Mouse (Mus musculus): ENCODE data around the gene Slc15a3.

DNA sequence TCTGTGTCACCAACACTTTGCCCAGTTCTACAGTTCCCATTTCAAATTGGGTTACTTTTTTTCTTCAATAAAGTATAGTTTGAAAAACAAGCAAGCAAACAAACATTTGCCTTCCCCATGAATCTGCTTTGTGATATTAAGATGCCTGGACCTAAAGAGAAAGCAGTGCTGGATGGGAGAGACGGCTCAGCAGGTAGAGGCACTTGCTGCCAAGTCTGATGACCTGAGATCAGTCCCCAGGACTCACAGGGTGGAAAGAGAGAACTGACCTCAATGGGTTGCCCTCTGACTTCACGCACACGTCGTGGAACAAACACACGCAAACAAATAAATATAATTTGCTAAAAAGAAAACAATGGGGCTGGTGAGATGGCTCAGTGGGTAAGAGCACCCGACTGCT lies 37.6 kb upstream of the Slc15a3 start:
- no peak for TF ChIP-seq ZKSCAN1 (IDR thresholded peaks at IDR 0.05; ENCODE audit: low read depth, low read length)
- no peak for TF ChIP-seq POLR2AphosphoS2 (IDR thresholded peaks at IDR 0.05; ENCODE audit: low read length)
- TF ChIP-seq SMC3 (IDR thresholded peaks at IDR 0.05; ENCODE audit: low read depth, low read length), result no peak
- TF ChIP-seq CTCF (IDR thresholded peaks at IDR 0.05 in 2 of 3, conservative IDR thresholded peaks at IDR 0.05 in 1 of 3; ENCODE audit: control insufficient read depth in 1 of 3, insufficient read depth in 1 of 3, low read depth in 2 of 3, low read length in 3 of 3, poor library complexity in 1 of 3, severe bottlenecking in 1 of 3), result no peak
- TF ChIP-seq USF1 (IDR thresholded peaks at IDR 0.05; ENCODE audit: low read depth, low read length), result no peak
- TF ChIP-seq SIN3A (IDR thresholded peaks at IDR 0.05; ENCODE audit: low read length), result no peak
